Mouse (Mus musculus): ENCODE measurements around the gene Hoxb6.

The Hoxb6 gene

DNA sequence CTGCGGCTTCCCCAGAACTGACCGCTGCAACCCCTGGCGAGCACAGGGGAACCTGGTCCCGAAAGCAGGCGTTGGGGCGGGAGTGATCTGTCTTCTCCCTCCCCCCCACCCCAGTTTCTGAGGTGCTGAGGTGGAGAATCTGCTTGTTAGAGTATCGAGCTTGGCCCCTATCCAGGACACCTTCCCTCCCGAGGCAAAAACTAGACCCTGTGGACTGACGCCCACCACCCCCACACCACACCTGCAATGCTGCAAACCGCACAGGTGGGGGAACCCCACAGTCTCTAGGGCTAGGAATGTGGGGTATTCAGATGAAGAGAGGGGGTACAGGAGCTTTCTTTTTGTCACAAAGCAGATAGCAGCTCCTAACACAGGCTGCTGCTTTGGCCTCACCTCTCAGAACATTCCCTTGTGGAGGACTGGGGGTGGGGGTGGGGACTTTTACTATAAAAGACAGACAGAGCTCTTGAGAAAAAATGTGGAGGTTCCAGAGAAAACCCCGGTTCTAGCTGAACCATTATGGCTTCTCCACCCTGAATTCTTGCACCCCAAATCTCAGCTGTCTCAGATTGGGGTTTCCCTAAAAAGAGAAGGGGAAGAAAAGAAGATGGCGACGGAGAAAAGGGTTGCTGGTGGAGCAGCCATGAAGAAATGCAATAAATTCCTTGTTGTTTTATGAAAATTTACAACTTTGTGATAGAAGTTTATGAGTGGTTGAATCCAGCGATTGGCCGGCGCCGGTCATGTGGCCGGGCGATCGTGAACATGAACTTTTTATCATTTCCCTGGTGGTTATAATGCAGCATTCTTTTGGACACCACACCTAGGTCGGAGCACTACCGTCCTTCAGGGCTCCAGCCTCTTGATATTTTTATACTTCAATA is at the start of gene Hoxb6:
TSS of gene Hoxb6 (plus strand) at position 796 of the 884 bp plus-strand sequence.
- DNase-seq (ENCODE audit: low spot score) = no peak

DNA sequence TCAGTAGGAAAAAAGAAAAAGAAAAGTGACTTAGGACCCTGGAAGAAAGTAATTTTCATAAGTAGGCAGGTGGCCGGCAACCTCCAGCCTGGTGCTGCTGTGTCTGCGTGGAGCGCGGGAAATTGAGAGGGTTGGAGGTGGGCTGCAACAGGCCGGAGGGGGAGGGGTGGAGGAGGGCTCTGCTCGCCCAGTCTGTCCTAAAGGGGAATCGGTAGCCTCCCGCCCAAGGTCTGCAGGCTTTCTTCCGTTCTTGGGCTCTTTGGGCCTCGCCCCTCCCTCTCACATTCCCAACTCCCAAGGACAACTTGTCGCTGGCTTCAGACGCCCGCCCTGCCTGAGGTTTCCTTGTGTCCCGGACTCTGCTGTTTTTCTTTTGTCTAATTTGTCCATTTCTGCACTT is 41.4 kb upstream of the Hoxb6 start:
- no peak for DNase-seq (ENCODE audit: low spot score)

DNA sequence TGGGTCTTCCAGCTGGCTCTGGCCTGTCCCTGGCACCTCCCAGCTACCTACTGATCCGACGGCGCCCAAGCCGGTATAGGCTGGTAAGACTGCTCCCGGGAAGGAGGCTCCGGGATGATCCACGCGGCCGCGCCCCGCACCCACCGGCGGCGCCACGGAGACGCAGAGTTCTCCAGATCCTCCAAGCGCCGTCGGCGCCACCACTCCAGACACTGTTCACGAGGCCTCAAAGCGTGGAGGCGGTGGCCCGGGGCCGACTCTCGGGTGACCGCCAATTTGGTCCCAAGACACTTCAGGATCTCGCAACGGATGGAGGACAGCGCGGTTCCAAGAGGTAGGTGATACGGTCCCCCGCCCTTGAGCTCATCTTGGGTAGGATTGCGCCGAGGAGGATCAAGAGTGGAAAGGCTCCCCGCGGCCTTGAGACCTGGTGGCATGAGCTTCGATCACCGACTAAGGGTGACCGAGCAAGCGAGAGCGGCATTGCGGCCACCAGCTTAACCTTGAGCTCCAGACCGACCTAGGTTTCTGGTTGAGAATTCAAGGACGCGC is 40.7 kb upstream of the Hoxb6 start:
- DNase-seq (ENCODE audit: low spot score) = no peak

DNA sequence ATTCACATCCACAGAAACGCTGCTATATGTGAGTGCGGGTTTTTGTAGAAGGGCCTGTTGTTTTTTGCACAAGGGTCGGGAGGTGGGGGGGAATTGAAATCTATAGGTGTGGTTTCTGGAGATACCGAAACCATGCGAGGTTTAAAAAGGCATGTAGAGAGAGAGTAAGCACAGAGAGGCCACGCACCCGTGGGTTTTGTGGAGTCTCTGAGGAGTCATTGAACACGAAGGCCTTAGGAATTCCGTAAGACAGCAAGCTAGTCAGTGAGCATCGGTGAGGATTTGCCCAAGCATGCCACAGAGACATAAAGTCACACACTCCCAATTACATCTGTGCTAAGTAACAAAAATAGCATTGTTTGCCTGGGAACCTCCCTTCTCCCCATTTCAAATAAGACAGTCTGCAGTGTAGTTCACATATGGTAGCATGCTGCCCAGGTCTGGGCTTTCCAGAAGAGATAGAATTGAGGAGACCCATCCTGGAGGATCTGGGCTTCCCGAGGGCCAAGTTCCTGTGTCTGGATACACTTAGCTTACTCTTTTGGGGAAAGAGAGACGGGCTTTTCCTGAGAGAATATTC is 39.6 kb upstream of the Hoxb6 start:
- no peak for DNase-seq (ENCODE audit: low spot score)

DNA sequence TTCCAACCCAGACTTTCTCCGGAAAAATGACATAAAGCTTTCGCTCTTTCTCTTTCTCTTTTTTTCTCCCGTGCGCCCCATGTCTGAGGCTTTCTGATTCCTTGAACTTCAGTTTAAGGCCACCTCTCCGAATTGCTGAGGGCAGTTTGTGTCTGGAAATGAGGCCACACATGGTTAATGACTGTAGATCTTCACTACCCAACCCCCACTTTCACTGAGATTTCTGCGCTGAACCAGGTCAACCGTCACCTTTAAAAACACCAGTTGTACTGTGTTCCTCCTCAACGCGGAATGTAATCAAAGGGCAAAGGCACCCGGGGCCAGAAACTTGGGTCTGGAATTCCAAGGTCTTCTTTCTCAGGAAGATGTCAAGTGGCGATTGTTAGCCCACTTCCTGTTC is 38.1 kb upstream of the Hoxb6 start:
- DNase-seq (ENCODE audit: low spot score) = no peak

DNA sequence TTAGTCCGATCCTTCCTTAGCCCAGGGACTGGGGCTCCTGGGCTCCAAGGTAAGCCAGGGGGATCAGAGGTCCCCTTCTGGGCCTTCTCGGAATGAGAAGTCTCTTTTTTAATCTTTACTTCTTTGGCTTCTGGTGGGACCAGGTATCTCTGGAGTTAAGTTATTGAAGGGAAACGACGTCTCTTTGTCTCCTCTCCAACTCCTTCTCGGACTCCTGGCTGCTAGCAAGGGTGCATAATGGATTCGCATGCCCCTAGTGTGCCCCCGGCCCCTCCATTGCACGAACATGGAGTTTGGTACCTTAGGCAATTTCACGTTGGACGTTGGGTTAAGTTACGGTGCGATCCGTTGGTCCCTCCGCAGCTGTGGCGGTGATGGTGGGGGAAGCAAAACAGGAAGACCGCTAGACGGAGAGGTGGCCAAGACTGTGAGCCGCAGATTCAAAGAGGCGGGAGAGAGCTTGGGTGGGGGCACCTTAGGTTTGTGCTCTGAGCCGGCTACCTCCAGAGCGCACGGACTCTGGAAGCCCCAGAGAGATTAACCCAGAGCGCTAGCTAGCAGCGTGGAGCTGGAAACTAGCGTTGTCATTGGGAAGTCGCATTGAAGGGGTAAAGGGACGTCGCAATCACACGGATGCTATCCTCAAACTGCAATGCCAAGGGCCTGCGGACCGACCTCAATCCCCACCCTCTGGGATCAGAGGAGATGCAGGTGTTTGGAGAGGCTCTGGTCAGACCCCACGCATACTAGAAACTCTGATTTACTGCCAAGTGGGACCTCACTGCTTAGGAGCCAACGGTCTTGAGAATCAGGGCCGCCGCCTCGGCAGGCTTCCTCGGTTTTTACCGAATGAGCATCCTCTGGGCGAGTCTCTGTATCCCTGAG is 36.9 kb upstream of the Hoxb6 start:
- DNase-seq (ENCODE audit: low spot score) = no peak

DNA sequence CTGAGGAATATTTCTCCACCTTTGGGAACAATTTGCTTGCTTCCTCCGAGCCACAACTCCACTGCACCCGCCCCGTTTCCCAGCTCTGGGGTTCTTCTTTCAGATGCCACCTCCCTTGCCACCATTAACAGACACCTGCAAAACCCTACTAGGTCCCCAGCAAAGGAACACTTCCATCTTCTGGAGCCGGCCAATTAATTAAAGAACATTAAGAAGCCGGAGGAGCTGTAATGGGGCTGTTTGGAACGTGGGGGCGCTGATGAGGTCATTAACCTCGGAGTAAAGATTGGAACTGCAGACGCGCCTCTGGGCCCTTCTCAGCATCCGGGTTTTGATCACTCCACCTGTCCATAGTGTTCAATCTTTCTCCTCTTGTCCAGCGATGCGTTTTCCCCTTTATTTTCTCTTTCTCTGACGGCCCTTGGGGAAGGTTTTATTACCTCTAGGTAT is 36.3 kb upstream of the Hoxb6 start:
- DNase-seq (ENCODE audit: low spot score) = no peak

DNA sequence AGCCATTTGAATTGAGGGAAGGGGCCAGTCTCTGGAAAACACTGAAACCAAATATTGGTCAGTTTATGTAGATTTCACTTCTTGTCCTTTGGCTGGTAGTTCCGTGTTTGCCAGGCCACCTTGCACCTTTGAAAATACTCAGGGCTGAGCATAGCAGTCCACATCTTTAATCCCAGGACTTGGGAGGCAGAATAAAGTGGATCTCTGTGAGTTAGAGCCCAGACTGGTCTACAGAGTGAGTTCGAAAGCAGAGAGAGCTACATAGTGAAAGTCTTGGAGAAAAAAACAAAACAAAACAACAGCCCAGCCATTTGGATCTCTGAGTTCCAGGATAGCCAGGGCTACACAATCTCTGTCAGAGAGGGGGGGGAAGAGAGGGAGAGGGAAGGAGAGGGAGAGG is 35.1 kb upstream of the Hoxb6 start:
- DNase-seq (ENCODE audit: low spot score) = no peak

DNA sequence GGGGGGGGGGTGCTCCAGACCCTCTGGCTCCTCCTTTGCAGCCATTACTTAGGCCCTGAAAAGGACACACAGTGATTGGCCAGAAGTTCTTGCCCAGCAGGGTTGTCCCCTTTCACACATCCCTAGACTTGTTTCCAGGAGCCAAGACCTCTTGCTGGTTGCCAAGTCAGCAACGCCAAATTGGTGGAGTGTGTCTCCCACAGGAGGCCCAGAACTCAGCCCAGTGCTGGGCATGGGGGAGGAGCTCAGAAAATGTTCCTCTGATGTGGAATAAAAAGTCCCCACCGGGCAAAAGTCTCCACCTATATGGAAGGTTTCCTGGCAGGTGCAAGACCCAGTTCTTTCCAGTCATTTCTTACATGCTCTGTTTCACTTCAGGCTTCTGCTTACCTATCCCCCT is 33.2 kb upstream of the Hoxb6 start:
- DNase-seq (ENCODE audit: low spot score) = no peak

DNA sequence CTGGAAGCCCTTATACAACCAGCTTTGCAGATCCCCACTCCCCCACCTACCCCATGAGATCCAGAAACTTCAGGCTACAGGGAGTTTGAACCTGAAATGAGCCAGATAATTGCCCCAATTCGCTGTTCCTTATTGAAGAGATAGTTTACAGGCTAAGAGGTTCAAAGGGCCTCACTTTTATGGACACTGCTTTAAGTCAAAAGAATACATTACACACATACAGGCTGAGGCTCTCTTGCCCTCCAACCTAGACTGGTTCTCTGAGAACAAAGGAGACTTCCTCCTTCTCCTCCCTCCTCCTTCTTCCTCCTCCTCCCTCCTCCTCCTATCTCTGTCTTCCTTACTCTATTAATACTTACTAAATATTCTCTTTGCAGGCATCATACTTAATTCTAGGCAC is 32.8 kb upstream of the Hoxb6 start:
- DNase-seq (ENCODE audit: low spot score) = no peak

DNA sequence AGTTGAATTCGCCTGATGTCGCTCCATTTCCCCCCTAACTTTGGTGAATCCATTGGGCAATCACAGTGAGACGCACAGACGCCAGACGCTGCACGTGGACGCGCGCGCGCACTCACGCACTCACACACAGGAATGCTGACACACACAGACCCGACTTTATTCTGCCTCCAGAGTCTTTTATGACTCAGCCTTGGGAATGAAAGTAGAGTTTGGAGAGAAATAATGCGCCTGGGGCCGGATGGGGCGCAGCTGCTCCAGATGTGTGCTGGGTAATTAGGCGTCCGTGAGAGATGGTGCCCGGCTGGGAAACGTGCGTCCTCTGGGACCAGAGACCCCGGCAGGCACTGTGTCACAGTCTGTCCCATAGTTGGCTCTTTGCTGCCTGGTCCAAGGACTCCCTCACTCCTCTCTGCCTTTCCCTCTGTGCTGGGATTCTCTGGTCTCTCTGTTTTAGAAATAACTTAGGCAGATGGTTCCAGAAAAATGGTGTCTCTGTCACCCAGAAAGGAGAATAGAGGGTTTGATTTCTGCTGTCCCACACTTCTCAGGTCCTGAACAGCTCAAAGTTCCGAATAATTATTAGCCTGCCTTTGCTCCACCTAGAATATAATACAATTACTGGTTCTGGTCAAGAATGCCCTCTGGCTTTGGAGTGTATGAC is 31.8 kb upstream of the Hoxb6 start:
- DNase-seq (ENCODE audit: low spot score) = no peak

DNA sequence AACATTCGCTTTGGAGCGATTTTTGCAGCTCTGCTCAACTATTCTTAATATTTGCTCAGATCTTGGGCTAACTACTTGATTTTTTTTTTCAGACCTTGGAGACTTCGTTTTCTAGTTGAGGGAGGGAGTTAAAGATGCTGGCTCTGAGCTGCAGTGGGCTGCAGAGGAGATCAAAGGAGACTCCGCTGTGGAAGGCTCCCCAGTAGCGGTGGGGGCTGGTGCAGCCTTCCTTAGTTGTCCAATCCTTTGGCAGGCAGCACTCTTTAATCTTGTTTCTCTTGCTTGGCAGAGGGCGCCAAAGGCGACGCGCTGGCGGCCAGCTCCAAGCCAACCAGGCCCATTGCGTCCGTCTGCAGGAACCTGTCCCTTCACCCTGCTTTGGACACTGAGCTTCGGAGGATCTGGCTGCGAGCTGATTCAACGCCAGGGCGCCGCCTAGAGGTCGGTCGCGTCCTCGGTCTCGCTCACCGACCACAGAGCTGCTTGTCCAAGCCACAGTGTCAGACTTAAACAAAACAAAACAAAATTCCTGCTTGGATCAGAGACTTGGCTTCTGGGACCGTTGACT is 30.9 kb upstream of the Hoxb6 start:
- no peak for DNase-seq (ENCODE audit: low spot score)

DNA sequence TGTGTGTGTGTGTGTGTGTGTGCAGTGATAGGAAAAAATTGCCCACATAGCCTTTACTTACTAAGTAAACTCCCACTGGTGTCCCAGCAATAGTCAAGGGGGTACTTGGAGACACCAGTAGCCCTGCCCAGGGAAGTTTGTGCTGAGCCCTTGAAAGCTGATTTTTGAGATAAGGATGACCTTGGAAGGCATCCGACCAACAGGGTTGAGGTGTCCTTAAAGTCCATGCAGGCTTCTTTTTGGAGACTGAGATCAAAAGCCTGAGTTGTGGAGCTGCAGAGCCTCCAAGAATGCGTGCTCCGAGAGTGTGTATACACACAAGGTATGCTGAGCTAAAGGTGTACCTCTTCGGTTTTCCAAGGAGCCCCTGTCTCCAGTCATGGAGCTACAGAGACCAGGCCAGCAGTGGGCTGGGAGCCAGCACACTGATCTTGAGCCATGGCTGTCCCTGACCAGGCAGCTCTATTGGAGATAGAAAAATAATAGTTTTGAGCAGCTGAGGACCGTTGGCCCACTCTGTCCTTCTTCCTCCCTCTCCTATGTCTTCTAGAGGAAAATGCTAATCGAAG is 29.9 kb upstream of the Hoxb6 start:
- DNase-seq (ENCODE audit: low spot score) = no peak

DNA sequence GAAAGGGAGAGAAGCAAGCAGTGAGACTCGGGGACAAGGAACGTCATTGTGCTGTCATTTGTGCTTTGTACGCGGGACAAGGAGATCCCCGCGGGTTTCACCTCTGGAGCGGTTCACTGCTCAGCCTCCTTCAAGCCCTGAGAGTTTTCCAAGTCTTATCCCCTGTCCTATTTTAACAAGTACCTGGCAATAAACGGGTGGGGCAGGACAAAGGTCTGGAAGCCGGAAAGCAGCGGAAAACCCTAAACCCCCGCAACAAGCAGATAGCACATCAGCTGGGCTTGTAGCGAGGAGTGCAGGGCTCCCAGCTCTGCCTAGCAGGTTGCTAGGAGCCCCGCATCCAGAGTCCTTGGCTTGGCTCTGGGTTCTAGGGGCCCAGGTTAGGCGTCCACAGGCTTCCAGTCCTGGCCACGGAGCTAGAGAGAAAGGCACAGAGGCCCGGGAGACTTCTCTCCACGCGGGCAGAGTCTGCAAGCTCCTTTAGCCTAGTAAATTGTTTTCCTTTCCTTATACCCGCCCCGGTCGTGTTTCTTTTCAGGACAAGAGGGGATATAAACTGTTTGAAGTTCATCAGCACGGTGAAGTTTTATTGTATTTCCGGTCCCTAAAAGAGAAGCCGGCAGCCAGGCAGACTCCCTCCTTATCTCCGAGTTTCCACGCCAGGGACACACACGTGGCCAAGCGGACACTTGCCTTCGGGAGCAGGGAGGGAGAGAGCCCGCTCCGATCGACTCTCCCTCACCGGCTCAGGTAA is 28.5 kb upstream of the Hoxb6 start:
- DNase-seq (ENCODE audit: low spot score) = no peak

DNA sequence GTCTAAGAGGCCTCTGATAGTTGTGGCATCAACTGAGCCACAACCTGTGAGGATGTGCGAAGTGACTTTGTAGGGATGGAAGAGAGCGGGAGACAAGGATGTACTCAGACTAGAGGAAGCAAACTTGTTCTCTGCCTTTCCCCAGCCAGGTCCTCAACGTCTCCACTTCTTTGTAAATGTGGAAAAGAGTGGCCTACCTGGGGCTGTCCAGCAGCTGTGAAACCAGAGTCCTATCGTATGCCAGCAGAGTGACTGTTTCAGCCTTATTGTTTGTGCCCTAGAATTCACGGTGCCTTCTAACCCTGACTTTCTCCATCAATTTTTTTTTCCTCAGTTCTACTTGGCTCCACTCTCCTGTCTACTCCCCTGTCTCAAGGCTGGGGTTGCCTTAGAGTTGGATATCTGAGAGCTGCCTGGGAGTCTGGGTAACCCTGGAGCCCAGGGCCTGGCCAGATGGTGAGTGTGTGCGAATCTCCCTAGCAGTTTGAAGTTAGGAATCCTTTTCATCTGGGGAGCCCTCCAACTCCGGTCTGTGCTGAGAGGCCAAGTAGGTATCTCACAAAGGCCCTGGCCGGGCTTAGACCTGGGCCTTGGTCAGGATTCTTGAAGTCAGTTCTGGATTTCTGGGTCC is 27.8 kb upstream of the Hoxb6 start:
- DNase-seq (ENCODE audit: low spot score) = no peak

DNA sequence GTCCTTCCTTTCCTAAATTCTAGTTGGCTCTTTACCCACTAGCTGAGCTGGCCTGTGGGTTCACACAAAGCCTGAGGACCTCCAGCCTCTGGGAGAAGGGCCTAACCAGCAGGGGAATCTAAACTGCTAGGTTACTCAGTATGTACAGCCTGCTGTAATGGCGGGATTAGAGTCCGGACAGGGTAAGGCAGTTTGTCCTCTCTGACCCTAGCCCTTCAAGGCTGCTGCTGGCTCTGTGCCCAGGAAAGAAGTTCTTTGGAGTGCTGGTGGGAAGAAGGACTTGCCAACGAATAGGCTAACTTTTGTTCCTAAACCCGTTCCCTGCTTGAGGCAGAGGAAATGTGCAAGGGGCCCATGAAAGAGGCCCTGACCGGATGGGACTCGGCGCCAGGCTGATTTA is 26.3 kb upstream of the Hoxb6 start:
- DNase-seq (ENCODE audit: low spot score) = no peak

DNA sequence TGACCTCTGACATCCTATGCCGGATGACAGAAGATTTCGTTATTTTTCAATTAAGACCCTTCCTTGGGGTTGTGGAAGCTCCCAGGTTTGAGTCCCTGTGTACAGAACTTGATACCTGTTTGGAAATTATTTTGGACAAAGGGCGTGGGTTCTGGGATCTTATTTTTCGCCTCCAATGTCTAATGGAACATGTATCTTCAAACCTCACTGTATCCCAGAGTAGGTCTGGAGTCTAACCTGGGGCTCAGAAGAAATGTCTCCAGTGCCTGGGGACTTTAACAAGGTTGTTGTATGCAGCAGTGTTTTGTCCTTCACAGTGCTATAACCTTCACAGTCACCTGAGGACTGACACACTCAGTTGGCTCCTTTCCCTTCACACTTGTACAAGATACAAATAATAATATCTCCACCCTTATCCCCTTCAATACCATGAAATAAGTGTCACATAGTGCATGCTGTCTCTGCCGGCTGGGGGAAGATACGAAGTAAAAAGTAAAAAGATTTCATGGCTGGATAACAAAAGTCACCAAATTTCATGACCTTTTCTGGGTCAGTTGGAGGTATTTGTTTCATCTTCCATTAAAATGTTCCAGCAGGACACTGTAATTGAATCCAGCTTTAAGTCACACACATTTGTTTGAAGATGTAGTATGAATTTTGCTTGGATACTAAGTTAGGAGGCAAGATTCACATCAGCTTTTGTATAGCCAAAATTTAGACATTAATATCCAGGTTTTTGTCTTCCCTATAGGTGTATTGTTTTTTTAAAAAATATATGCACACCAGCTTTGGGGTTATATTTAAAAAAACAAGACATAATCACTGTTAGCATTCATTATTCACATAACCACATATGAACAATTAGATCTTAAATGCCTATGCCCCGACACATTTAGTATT is 25.0 kb upstream of the Hoxb6 start:
- no peak for DNase-seq (ENCODE audit: low spot score)

DNA sequence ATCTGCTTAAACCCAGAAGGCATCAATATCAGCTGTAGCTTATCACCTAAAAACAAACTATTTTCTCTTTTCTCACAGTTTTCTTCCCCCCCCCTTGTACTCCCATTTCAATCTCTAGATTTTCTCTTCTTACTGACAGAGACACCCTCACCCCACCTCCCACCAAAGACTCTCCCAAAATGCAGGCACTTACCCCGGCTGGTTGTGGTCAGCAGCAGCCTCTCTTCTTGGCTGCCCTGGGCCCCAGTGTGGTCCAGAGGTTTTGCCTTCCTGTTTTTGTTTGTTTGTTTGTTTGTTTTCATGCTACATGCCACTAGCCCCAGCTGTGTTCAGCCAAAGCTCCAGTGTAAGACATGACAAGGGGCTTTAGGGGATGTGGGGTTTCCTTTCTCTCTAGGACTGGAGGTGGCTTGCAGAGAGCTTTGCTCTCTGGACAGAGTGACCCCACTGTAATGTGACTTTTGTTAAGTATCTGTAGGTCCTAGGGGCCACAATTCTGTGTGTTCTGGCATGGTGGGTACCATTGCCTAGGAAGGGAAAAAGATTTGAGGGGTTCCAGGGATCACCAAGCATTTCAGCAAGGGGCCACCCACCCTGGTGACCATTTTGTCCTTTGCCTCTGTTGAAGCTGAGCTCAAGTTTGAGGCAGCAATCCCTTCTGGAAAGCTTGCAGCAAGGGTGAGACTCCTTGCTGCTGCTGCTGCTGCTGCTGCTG is 24.1 kb upstream of the Hoxb6 start:
- no peak for DNase-seq (ENCODE audit: low spot score)
